ENCODE assay signal across 28 mouse cellular contexts in genomic region chr15:16326327-16326726, GRCm38 (mm10).
"Had no signal": no experiment of that assay in that cellular context is flagged by ENCODE, and none has a peak within 500 bp of the region (broad histone marks: within the 10 kb centered on the region; RNA-seq: fewer than 3 reads in every experiment).

No protein-coding gene starts in this region.

- H3K27ac ChIP-seq: limb, embryonic 10.5 days; limb, embryonic 12.5 days; limb, embryonic 13.5 days; limb, embryonic 15.5 days; liver, embryonic 12.5 days; liver, embryonic 13.5 days; liver, embryonic 14.5 days; liver, embryonic 15.5 days; lung, embryonic 15.5 days; macrophage; midbrain, embryonic 10.5 days; midbrain, embryonic 12.5 days; midbrain, embryonic 13.5 days; midbrain, embryonic 15.5 days; neural tube, embryonic 12.5 days had no signal

- DNase-seq: left cerebral cortex, postnatal 4 days; liver; liver, embryonic 13.5 days; liver, postnatal 0 days; lung, adult 18-20 months; lung, adult 2 months; lung, embryonic 14.5 days; lung, postnatal 10 days; lung, postnatal 14 days; lung, postnatal 36 days; lung, postnatal 4 days; midbrain, embryonic 14.5 days had no signal

- H3K27me3 ChIP-seq: limb, embryonic 12.5 days; limb, embryonic 13.5 days; limb, embryonic 15.5 days; liver, embryonic 12.5 days; liver, embryonic 13.5 days; liver, embryonic 15.5 days; lung, embryonic 15.5 days; megakaryocyte, embryonic 14.5 days; midbrain, embryonic 12.5 days; midbrain, embryonic 13.5 days; midbrain, embryonic 15.5 days; neural tube, embryonic 12.5 days had no signal

- H3K36me3 ChIP-seq: limb, embryonic 10.5 days; limb, embryonic 12.5 days; limb, embryonic 13.5 days; limb, embryonic 15.5 days; liver, embryonic 12.5 days; liver, embryonic 13.5 days; liver, embryonic 15.5 days; lung, embryonic 15.5 days; midbrain, embryonic 10.5 days; midbrain, embryonic 12.5 days; midbrain, embryonic 13.5 days; midbrain, embryonic 15.5 days; neural tube, embryonic 12.5 days had no signal

- H3K4me3 ChIP-seq: limb, embryonic 10.5 days; limb, embryonic 12.5 days; limb, embryonic 13.5 days; limb, embryonic 15.5 days; liver, embryonic 12.5 days; liver, embryonic 13.5 days; liver, embryonic 15.5 days; lung, embryonic 15.5 days; megakaryocyte, embryonic 14.5 days; midbrain, embryonic 10.5 days; midbrain, embryonic 12.5 days; midbrain, embryonic 13.5 days; midbrain, embryonic 15.5 days; myocyte; neural tube, embryonic 12.5 days had no signal

- H3K9ac ChIP-seq: limb, embryonic 12.5 days; limb, embryonic 13.5 days; limb, embryonic 15.5 days; liver, embryonic 12.5 days; liver, embryonic 13.5 days; liver, embryonic 14.5 days; liver, embryonic 15.5 days; liver, postnatal 0 days; lung, embryonic 14.5 days; lung, embryonic 15.5 days; midbrain, embryonic 12.5 days; midbrain, embryonic 13.5 days; midbrain, embryonic 15.5 days; neural tube, embryonic 12.5 days had no signal

- H3K4me1 ChIP-seq: limb, embryonic 10.5 days; limb, embryonic 12.5 days; limb, embryonic 13.5 days; limb, embryonic 15.5 days; liver, embryonic 12.5 days; liver, embryonic 13.5 days; liver, embryonic 15.5 days; lung, embryonic 15.5 days; megakaryocyte, embryonic 14.5 days; midbrain, embryonic 10.5 days; midbrain, embryonic 12.5 days; midbrain, embryonic 13.5 days; midbrain, embryonic 15.5 days; neural tube, embryonic 12.5 days had no signal

- H3K9me3 ChIP-seq: limb, embryonic 10.5 days; limb, embryonic 12.5 days; limb, embryonic 13.5 days; limb, embryonic 15.5 days; liver, embryonic 12.5 days; liver, embryonic 13.5 days; liver, embryonic 15.5 days; lung, embryonic 15.5 days; megakaryocyte, embryonic 14.5 days; midbrain, embryonic 10.5 days; midbrain, embryonic 12.5 days; midbrain, embryonic 13.5 days; midbrain, embryonic 15.5 days; neural tube, embryonic 12.5 days had no signal
